13 mouse cellular contexts compared by ENCODE assay signal in genomic region chr15:100088021-100088420, GRCm38 (mm10). TPM values are rescaled to one million over a fixed set of nuclear protein-coding genes. Genes with fewer than 3 reads are reported as not detected.
DNase-seq lines count a peak whose midpoint lies in the region; ATAC-seq lines count a peak whose summit lies in the region.
"Had no signal": no experiment of that assay in that cellular context is flagged by ENCODE, and none has a peak within 500 bp of the region (broad histone marks: within the 10 kb centered on the region; RNA-seq: fewer than 3 reads in every experiment).

No protein-coding gene starts in this region.

- ATAC-seq in heart, embryonic 12.5 days (ENCODE audit: insufficient number of reproducible peaks, low FRiP score) = no peak
- ATAC-seq in lung, embryonic 15.5 days (ENCODE audit: borderline replicate concordance, extremely low read depth, low FRiP score, low TSS enrichment) = no peak
- 0 out of 2 replicates have a peak, but pooled peaks have one; percentile 39 for ATAC-seq in stomach, embryonic 14.5 days (ENCODE audit: insufficient number of reproducible peaks, insufficient read depth, low FRiP score, low read depth)
- ATAC-seq: CD4-positive, CD25-positive, alpha-beta regulatory T cell, adult 4 months had no signal

- no peaks in the 10 kb centered on the region for H3K9me3 ChIP-seq in heart, embryonic 12.5 days (replicated peaks)
- H3K9me3 ChIP-seq in lung, embryonic 15.5 days = no peaks in the 10 kb centered on the region
- no peaks in the 10 kb centered on the region for H3K9me3 ChIP-seq in embryonic facial prominence, embryonic 10.5 days
- H3K9me3 ChIP-seq in stomach, embryonic 14.5 days (ENCODE audit: control insufficient read depth, low read depth, low read length) = no peaks in the 10 kb centered on the region
- H3K9me3 ChIP-seq: liver, embryonic 15.5 days had no signal

- no peak overlapping the region for H3K27ac ChIP-seq in heart, embryonic 12.5 days (ENCODE audit: poor library complexity, severe bottlenecking)
- peak overlapping the region; percentile 10; the same call in 1 of the 2 replicates for H3K27ac ChIP-seq in lung, embryonic 15.5 days
- H3K27ac ChIP-seq in embryonic facial prominence, embryonic 10.5 days (replicated peaks) = 0 out of 2 replicates have a peak overlapping the region, but pooled peaks have one; percentile 30
- H3K27ac ChIP-seq in stomach, embryonic 14.5 days (ENCODE audit: low read length) = peak overlapping the region; percentile 45; the same call in 1 of the 2 replicates
- H3K27ac ChIP-seq: liver, embryonic 15.5 days had no signal

- peak; percentile 87 for DNase-seq in heart, adult 11 months
- no peak for DNase-seq in lung, postnatal 4 days
- DNase-seq in embryonic facial prominence, embryonic 10.5 days (ENCODE audit: low spot score) = no peak
- no peak for DNase-seq in layer of hippocampus, postnatal 10 days (ENCODE audit: low spot score in 2 of 2)
- DNase-seq in kidney, adult 8-10 months = no peak
- DNase-seq: cerebellum, adult 9-11 months; right cerebral cortex, postnatal 4 days; thymus, adult 18-20 months had no signal

- H3K36me3 ChIP-seq in heart, embryonic 12.5 days = no peaks in the 10 kb centered on the region; the same call in 1 of the 2 replicates
- no peaks in the 10 kb centered on the region for H3K36me3 ChIP-seq in lung, embryonic 15.5 days
- peaks cover 4% of the 10 kb centered on the region; the same call in 1 of the 2 replicates for H3K36me3 ChIP-seq in embryonic facial prominence, embryonic 10.5 days (replicated peaks)
- H3K36me3 ChIP-seq in stomach, embryonic 14.5 days (ENCODE audit: control insufficient read depth, insufficient read depth, low read length) = no peaks in the 10 kb centered on the region
- H3K36me3 ChIP-seq: liver, embryonic 15.5 days had no signal

- H3K4me3 ChIP-seq in heart, embryonic 12.5 days = no peak overlapping the region
- H3K4me3 ChIP-seq in lung, embryonic 15.5 days = no peak overlapping the region
- no peak overlapping the region for H3K4me3 ChIP-seq in embryonic facial prominence, embryonic 10.5 days
- no peak overlapping the region for H3K4me3 ChIP-seq in stomach, embryonic 14.5 days (ENCODE audit: low read depth, low read length)
- H3K4me3 ChIP-seq: liver, embryonic 15.5 days had no signal

- no peaks in the 10 kb centered on the region for H3K27me3 ChIP-seq in heart, embryonic 12.5 days (replicated peaks)
- no peaks in the 10 kb centered on the region for H3K27me3 ChIP-seq in lung, embryonic 15.5 days
- no peaks in the 10 kb centered on the region for H3K27me3 ChIP-seq in embryonic facial prominence, embryonic 10.5 days (replicated peaks; ENCODE audit: low read depth, poor library complexity, severe bottlenecking)
- H3K27me3 ChIP-seq in stomach, embryonic 14.5 days (ENCODE audit: control insufficient read depth, insufficient read depth, low read length) = no peaks in the 10 kb centered on the region
- H3K27me3 ChIP-seq: liver, embryonic 15.5 days had no signal

- WGBS in heart, embryonic 12.5 days = 85% methylated on average over 7 of the region's 7 CpGs
- 70% methylated on average over 7 of the region's 7 CpGs for WGBS in lung, embryonic 15.5 days
- 83% methylated on average over 7 of the region's 7 CpGs for WGBS in embryonic facial prominence, embryonic 10.5 days
- WGBS in stomach, embryonic 14.5 days = 73% methylated on average over 7 of the region's 7 CpGs

- H3K4me2 ChIP-seq in heart, embryonic 12.5 days = no peak overlapping the region
- H3K4me2 ChIP-seq in lung, embryonic 15.5 days = no peak overlapping the region
- no peak overlapping the region for H3K4me2 ChIP-seq in stomach, embryonic 14.5 days (replicated peaks; ENCODE audit: low read depth, low read length)
- H3K4me2 ChIP-seq: liver, embryonic 15.5 days had no signal

- H3K9ac ChIP-seq in heart, embryonic 12.5 days = no peak overlapping the region
- H3K9ac ChIP-seq in lung, embryonic 15.5 days = no peak overlapping the region
- H3K9ac ChIP-seq in stomach, embryonic 14.5 days (replicated peaks; ENCODE audit: low read depth, low read length) = no peak overlapping the region
- H3K9ac ChIP-seq: liver, embryonic 15.5 days had no signal

- H3K4me1 ChIP-seq in heart, embryonic 12.5 days (replicated peaks) = peaks cover 31% of the 10 kb centered on the region
- peaks cover 26% of the 10 kb centered on the region for H3K4me1 ChIP-seq in lung, embryonic 15.5 days
- H3K4me1 ChIP-seq in embryonic facial prominence, embryonic 10.5 days = peaks cover 41% of the 10 kb centered on the region
- peaks cover 14% of the 10 kb centered on the region for H3K4me1 ChIP-seq in stomach, embryonic 14.5 days (ENCODE audit: control insufficient read depth, insufficient read depth, low read length)

RNA-seq across cellular contexts. Expression of gene Dip2b, which starts 49.6 kb away (rescaled TPM):
- 16.3 and 18.6 TPM in 2 replicates for polyA plus RNA-seq in heart, embryonic 12.5 days (2016; fragmentation: Nextera tagmentation; extraction: Ambion mirVana)
- 9.1 and 10.5 TPM in 2 replicates for polyA plus RNA-seq in lung, embryonic 15.5 days (2015; fragmentation: Nextera tagmentation; extraction: Ambion mirVana)
- 16.2 and 16.9 TPM in 2 replicates for polyA plus RNA-seq in embryonic facial prominence, embryonic 10.5 days (2016; fragmentation: Nextera tagmentation; extraction: Ambion mirVana)
- 18.2 and 19.0 TPM in 2 replicates for polyA plus RNA-seq in stomach, embryonic 14.5 days (2014; fragmentation: Nextera tagmentation; extraction: Ambion mirVana)
- total RNA-seq in layer of hippocampus, postnatal 10 days (2021) = 10 to 100 TPM; 48.7 to 51.0 TPM
